In the genomic region with DNA sequence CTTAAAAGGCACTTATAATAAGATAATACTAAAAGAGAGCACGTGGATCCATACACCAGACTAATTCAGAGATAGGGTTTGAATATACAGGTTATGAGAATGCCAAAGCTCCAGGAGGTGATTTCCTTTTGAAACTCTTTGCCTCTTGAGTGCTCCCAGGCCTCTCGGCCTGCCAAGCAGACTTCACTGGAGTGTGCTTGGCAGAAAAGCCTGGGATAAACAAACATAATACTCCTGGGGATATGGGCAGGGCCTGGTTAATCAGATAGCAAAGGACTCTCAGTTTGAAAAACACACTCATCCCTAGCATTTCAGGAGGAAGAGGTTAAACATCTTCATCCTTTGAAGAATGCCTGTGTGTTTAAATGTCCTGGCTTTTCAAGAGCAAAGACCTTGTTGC, we compare ENCODE assay signal across 16 mouse cellular contexts. TPM values are rescaled to one million over a fixed set of nuclear protein-coding genes. Genes with fewer than 3 reads are reported as not detected.
A peak's percentile ranks its signal among the peaks of the same experiment; 100 is the strongest.
DNase-seq lines count a peak whose midpoint lies in the region; ATAC-seq lines count a peak whose summit lies in the region.
"Had no signal": no experiment of that assay in that cellular context is flagged by ENCODE, and none has a peak within 500 bp of the region (broad histone marks: within the 10 kb centered on the region; RNA-seq: fewer than 3 reads in every experiment).

No protein-coding gene starts in this region.

- peak; percentile 31 for DNase-seq in adrenal gland, postnatal 10 days
- no peak for DNase-seq in adrenal gland, adult 8-10 months
- DNase-seq in kidney, adult 9 months, result peak; percentile 12
- DNase-seq in kidney, adult 18-20 months, result no peak
- DNase-seq in lung, postnatal 14 days, result peak; percentile 20
- DNase-seq in gastrocnemius, postnatal 14 days, result no peak
- DNase-seq: cerebellum, adult 2 months; cerebellum, postnatal 10 days; gastrocnemius, adult 2 months; gastrocnemius, postnatal 36 days; heart, adult 11 months; heart, postnatal 14 days had no signal

- no peak for ATAC-seq in megakaryocyte-erythroid progenitor cell, adult 5-6 weeks (replicated peaks; ENCODE audit: low FRiP score, low TSS enrichment, poor library complexity, severe bottlenecking)
- ATAC-seq: forebrain, embryonic 13.5 days; hindbrain, postnatal 0 days had no signal

- intact Hi-C loops in gastrocnemius, postnatal 14 days (cut with DNase I; ENCODE audit: low total_unique reads), result no loop called here

RNA-seq across cellular contexts. Expression of a gene that starts 25.4 kb away (rescaled TPM):
- 10 to 100 TPM; 14.1 to 15.9 TPM for total RNA-seq in adrenal gland, postnatal 10 days (2021)
- 10 to 100 TPM; 14.2 to 20.9 (median 14.5) TPM for total RNA-seq in adrenal gland, adult 8-10 months (2022)
- 0.82 TPM in 1 of 2 replicates, not detected in the other for total RNA-seq in megakaryocyte-erythroid progenitor cell, adult 5-6 weeks (2014; fragmentation: Nextera tagmentation)
- 0.99 TPM in 1 of 2 replicates, not detected in the other for total RNA-seq in megakaryocyte-erythroid progenitor cell, adult 5-6 weeks (2017)
- 1 to 10 TPM; 3.7 to 6.7 TPM for total RNA-seq in gastrocnemius, postnatal 14 days (2021)
- total RNA-seq: MEL had no signal

Comparison
In these comparisons a context has a peak if more than half of its experiments do, and no peak if none do; other contexts are left out.
1. DNase-seq: peak in adrenal gland, postnatal 10 days (single experiment), kidney, adult 9 months (single experiment) and lung, postnatal 14 days (single experiment); none in adrenal gland, adult 8-10 months (single experiment), kidney, adult 18-20 months (single experiment) and gastrocnemius, postnatal 14 days (single experiment).